Mouse (Mus musculus): Measurements from ENCODE around the gene Vmn2r36. TPM values are rescaled to one million over a fixed set of nuclear protein-coding genes. Genes with fewer than 3 reads are reported as not detected.
"Not testable (repeated sequence)": the region's sequence is repeated elsewhere in the genome, so short reads cannot be mapped to it uniquely, and the experiment has no call there.

Vmn2r36 gene
- polyA plus RNA-seq (2015; fragmentation: Nextera tagmentation; extraction: Ambion mirVana), result not detected in 2 replicates

DNA sequence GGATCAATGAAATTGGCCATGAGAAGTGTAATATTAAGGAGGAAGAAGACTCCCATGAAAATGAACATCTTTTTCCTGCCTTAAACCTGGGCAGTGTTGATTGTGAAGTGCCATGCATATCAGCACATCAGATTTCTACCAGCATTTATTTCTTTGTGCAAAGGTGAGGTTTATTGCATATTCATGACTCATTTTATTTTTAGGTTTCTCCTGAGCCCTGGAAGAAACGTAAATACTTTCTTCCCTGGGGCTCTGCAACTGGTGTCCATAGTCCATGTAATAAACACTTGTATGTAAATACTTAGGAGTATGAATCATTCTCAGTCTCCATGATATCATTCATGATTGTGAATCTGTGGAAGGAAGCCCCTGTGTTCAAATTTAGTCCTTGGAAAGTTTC lies at the start of gene Vmn2r36:
Gene Vmn2r36 (minus strand): TSS at position 101 of the 400 bp plus-strand sequence.
- H3K4me2 ChIP-seq; ATAC-seq (ENCODE audit: insufficient read depth, low FRiP score, low read depth); H3K4me3 ChIP-seq (replicated peaks); H3K36me3 ChIP-seq; H3K27ac ChIP-seq; H3K9me3 ChIP-seq; H3K27me3 ChIP-seq (replicated peaks); H3K9ac ChIP-seq; H3K4me1 ChIP-seq: not testable (repeated sequence)
- WGBS, result no CpG with 5 or more reads among the region's 1 CpGs

Other genes with a start within 250 kb of the Vmn2r36 start
- gene Vmn2r34, start 213.0 kb downstream of the Vmn2r36 start, polyA plus RNA-seq (2015; fragmentation: Nextera tagmentation; extraction: Ambion mirVana), result not detected in 2 replicates
- gene Vmn2r35, start 82.6 kb downstream of the Vmn2r36 start, polyA plus RNA-seq (2015; fragmentation: Nextera tagmentation; extraction: Ambion mirVana), result not detected in 2 replicates